ENCODE assay signal across 22 mouse cellular contexts in the genomic region with DNA sequence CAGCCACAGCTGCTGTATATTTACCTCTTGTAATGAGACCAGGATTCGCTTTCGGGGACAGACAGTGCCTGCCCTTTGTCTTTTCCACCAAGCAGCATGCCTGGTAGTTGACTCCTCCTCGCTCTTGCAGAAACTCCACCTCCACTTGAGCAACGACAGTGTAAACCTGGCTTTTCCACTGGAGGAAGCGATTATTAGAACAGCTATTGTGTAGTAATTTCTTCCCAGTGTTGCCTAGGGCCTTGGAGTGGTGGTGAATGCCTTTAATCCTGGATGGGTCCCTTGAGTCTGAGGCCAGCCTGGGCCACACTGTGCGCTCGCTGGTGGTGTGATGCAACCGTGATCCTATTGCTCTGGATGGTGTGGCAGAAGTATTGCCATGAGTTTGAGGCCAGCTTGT. TPM values are rescaled to one million over a fixed set of nuclear protein-coding genes. Genes with fewer than 3 reads are reported as not detected.
DNase-seq lines count a peak whose midpoint lies in the region; ATAC-seq and TF ChIP-seq lines count a peak whose summit lies in the region.
"Had no signal": no experiment of that assay in that cellular context is flagged by ENCODE, and none has a peak within 500 bp of the region (broad histone marks: within the 10 kb centered on the region; RNA-seq: fewer than 3 reads in every experiment).

No protein-coding gene starts in this region.

- no peak for TF ChIP-seq EP300 in liver, postnatal 0 days (IDR thresholded peaks at IDR 0.05; ENCODE audit: low read depth)

- H3K27ac ChIP-seq in liver, postnatal 0 days (ENCODE audit: low read depth), result no peak overlapping the region
- H3K27ac ChIP-seq in liver, embryonic 12.5 days, result no peak overlapping the region
- H3K27ac ChIP-seq: embryonic facial prominence, embryonic 13.5 days; forebrain, embryonic 10.5 days; forebrain, embryonic 15.5 days; heart, adult 2 months; hindbrain, embryonic 15.5 days had no signal

- H3K4me2 ChIP-seq in liver, postnatal 0 days (ENCODE audit: low read depth, low read length), result no peak overlapping the region
- H3K4me2 ChIP-seq in liver, embryonic 12.5 days, result no peak overlapping the region
- H3K4me2 ChIP-seq: embryonic facial prominence, embryonic 13.5 days; forebrain, embryonic 15.5 days; heart, embryonic 12.5 days; hindbrain, embryonic 15.5 days had no signal

- TF ChIP-seq CTCF in liver, postnatal 0 days (IDR thresholded peaks at IDR 0.05; ENCODE audit: low read depth), result no peak
- no peak for TF ChIP-seq CTCF in lung, adult 2 months (IDR thresholded peaks at IDR 0.05; ENCODE audit: insufficient read depth, low read length)

- no peaks in the 10 kb centered on the region for H3K9me3 ChIP-seq in liver, postnatal 0 days (ENCODE audit: low read length)
- H3K9me3 ChIP-seq in liver, embryonic 12.5 days (replicated peaks), result no peaks in the 10 kb centered on the region
- H3K9me3 ChIP-seq: embryonic facial prominence, embryonic 13.5 days; forebrain, embryonic 10.5 days; forebrain, embryonic 15.5 days; G1E; heart, embryonic 12.5 days; hindbrain, embryonic 15.5 days had no signal

- no peak overlapping the region for H3K4me3 ChIP-seq in liver, postnatal 0 days (ENCODE audit: low read depth, low read length)
- no peak overlapping the region for H3K4me3 ChIP-seq in liver, embryonic 12.5 days
- no peak overlapping the region for H3K4me3 ChIP-seq in lung, adult 2 months (replicated peaks; ENCODE audit: extremely low read depth, low read depth, low read length)
- H3K4me3 ChIP-seq: embryonic facial prominence, embryonic 13.5 days; forebrain, embryonic 10.5 days; forebrain, embryonic 15.5 days; heart, adult 2 months; heart, embryonic 12.5 days; hindbrain, embryonic 15.5 days had no signal

- H3K36me3 ChIP-seq in liver, postnatal 0 days (replicated peaks; ENCODE audit: insufficient read depth, low read length), result peaks cover 46% of the 10 kb centered on the region
- H3K36me3 ChIP-seq in liver, embryonic 12.5 days, result peaks cover 94% of the 10 kb centered on the region

- peak; percentile 50; the same call in 1 of the 2 replicates for ATAC-seq in liver, postnatal 0 days
- no peak for ATAC-seq in liver, embryonic 12.5 days
- ATAC-seq: CD4-positive, CD25-positive, alpha-beta regulatory T cell, adult 4 months; forebrain, embryonic 15.5 days; intestine, postnatal 0 days had no signal

- no peaks in the 10 kb centered on the region for H3K27me3 ChIP-seq in liver, postnatal 0 days (ENCODE audit: insufficient read depth, low read length)
- no peaks in the 10 kb centered on the region for H3K27me3 ChIP-seq in liver, embryonic 12.5 days (replicated peaks)
- H3K27me3 ChIP-seq: embryonic facial prominence, embryonic 13.5 days; forebrain, embryonic 15.5 days; heart, embryonic 12.5 days; hindbrain, embryonic 15.5 days had no signal

- DNase-seq in adrenal gland, adult 2 months, result peak; percentile 41
- DNase-seq in adrenal gland, adult 18-20 months (ENCODE audit: low spot score in 2 of 2), result no peak
- no peak for DNase-seq in liver, postnatal 0 days
- DNase-seq in lung, adult 2 months, result peak; percentile 13
- DNase-seq in lung, postnatal 36 days, result peak; percentile 55
- DNase-seq in cerebellum, postnatal 14 days, result no peak
- DNase-seq in heart, postnatal 4 days, result no peak
- DNase-seq: B cell, adult 2 months; cerebellum, adult 11-12 months; cerebellum, adult 9-10 months; cerebellum, postnatal 36 days; gastrocnemius, postnatal 10 days; heart, adult 2 months had no signal

- no peak overlapping the region for H3K9ac ChIP-seq in liver, postnatal 0 days (replicated peaks)
- no peak overlapping the region for H3K9ac ChIP-seq in liver, embryonic 12.5 days
- H3K9ac ChIP-seq: embryonic facial prominence, embryonic 13.5 days; forebrain, embryonic 15.5 days; heart, embryonic 12.5 days; hindbrain, embryonic 15.5 days had no signal

- no peak for TF ChIP-seq POLR2A in lung, adult 2 months (IDR thresholded peaks at IDR 0.05; ENCODE audit: borderline replicate concordance, extremely low read depth, low read depth, low read length)

- H3K4me1 ChIP-seq in liver, postnatal 0 days (ENCODE audit: insufficient read depth), result 0 out of 2 replicates have a peak, but pooled peaks cover 2% of the 10 kb centered on the region
- no peaks in the 10 kb centered on the region for H3K4me1 ChIP-seq in liver, embryonic 12.5 days
- H3K4me1 ChIP-seq in lung, adult 2 months (ENCODE audit: control insufficient read depth, insufficient read depth, low read length), result no peaks in the 10 kb centered on the region
- H3K4me1 ChIP-seq: embryonic facial prominence, embryonic 13.5 days; forebrain, embryonic 10.5 days; forebrain, embryonic 15.5 days; heart, embryonic 12.5 days; hindbrain, embryonic 15.5 days had no signal

- 84% methylated on average over 8 of the region's 8 CpGs for WGBS in liver, postnatal 0 days (ENCODE audit: insufficient replicate concordance)
- 88% methylated on average over 8 of the region's 8 CpGs for whole genome bisulfite sequencing in liver, embryonic 12.5 days (ENCODE audit: insufficient replicate concordance)
- 71% methylated on average over 8 of the region's 8 CpGs for WGBS in lung, adult 2 months

RNA-seq across cellular contexts. Expression of a gene that starts 26.0 kb away (rescaled TPM):
- total RNA-seq in adrenal gland, adult 2 months (2021), result 10 to 100 TPM; 23.5 to 24.9 TPM
- polyA plus RNA-seq in adrenal gland, adult 2 months (2012; rRNA removed), result 41.3 and 44.8 TPM in 2 replicates
- total RNA-seq in adrenal gland, adult 18-20 months (2021), result 10 to 100 TPM; 23.6 to 29.1 TPM
- polyA plus RNA-seq in liver, postnatal 0 days (2015; fragmentation: Nextera tagmentation; extraction: Ambion mirVana), result 2.3 and 3.0 TPM in 2 replicates
- polyA plus RNA-seq in liver, embryonic 12.5 days (2016; fragmentation: Nextera tagmentation; extraction: Ambion mirVana), result 6.7 and 7.5 TPM in 2 replicates
- 89.4 and 97.9 TPM in 2 replicates for polyA plus RNA-seq in lung, adult 2 months (2012; rRNA removed)
- total RNA-seq in heart, postnatal 4 days (2021), result 10 to 100 TPM; 54.2 to 59.2 TPM

RNA-seq across cellular contexts. Expression of a gene that starts 26.5 kb away (rescaled TPM):
- 10 to 100 TPM; 17.7 to 30.9 TPM for total RNA-seq in adrenal gland, adult 2 months (2021)
- 7.4 and 8.3 TPM in 2 replicates for polyA plus RNA-seq in adrenal gland, adult 2 months (2012; rRNA removed)
- 10 to 100 TPM; 27.5 to 27.6 TPM for total RNA-seq in adrenal gland, adult 18-20 months (2021)
- 17.4 and 17.8 TPM in 2 replicates for polyA plus RNA-seq in liver, postnatal 0 days (2015; fragmentation: Nextera tagmentation; extraction: Ambion mirVana)
- polyA plus RNA-seq in liver, embryonic 12.5 days (2016; fragmentation: Nextera tagmentation; extraction: Ambion mirVana), result 36.4 and 40.6 TPM in 2 replicates
- polyA plus RNA-seq in lung, adult 2 months (2012; rRNA removed), result 8.3 and 11.5 TPM in 2 replicates
- 10 to 100 TPM; 28.5 to 29.3 TPM for total RNA-seq in heart, postnatal 4 days (2021)

RNA-seq across cellular contexts. Expression of a gene that starts 26.9 kb away (rescaled TPM):
- total RNA-seq in adrenal gland, adult 2 months (2021), result 10 to 100 TPM; 25.2 to 38.7 TPM
- 14.1 and 15.0 TPM in 2 replicates for polyA plus RNA-seq in adrenal gland, adult 2 months (2012; rRNA removed)
- 10 to 100 TPM; 19.7 to 33.5 TPM for total RNA-seq in adrenal gland, adult 18-20 months (2021)
- polyA plus RNA-seq in liver, postnatal 0 days (2015; fragmentation: Nextera tagmentation; extraction: Ambion mirVana), result 1.6 and 2.2 TPM in 2 replicates
- 4.5 and 5.0 TPM in 2 replicates for polyA plus RNA-seq in liver, embryonic 12.5 days (2016; fragmentation: Nextera tagmentation; extraction: Ambion mirVana)
- 8.4 and 8.5 TPM in 2 replicates for polyA plus RNA-seq in lung, adult 2 months (2012; rRNA removed)
- 10 to 100 TPM; 20.7 to 21.9 TPM for total RNA-seq in heart, postnatal 4 days (2021)

RNA-seq across cellular contexts. Expression of a gene that starts 45.2 kb away (rescaled TPM):
- total RNA-seq in adrenal gland, adult 2 months (2021), result 10 to 100 TPM; 74.5 to 79.8 TPM
- 180 and 188 TPM in 2 replicates for polyA plus RNA-seq in adrenal gland, adult 2 months (2012; rRNA removed)
- 10 to 100 TPM; 66.1 to 66.6 TPM for total RNA-seq in adrenal gland, adult 18-20 months (2021)
- polyA plus RNA-seq in liver, postnatal 0 days (2015; fragmentation: Nextera tagmentation; extraction: Ambion mirVana), result 96.2 and 99.0 TPM in 2 replicates
- 200 and 212 TPM in 2 replicates for polyA plus RNA-seq in liver, embryonic 12.5 days (2016; fragmentation: Nextera tagmentation; extraction: Ambion mirVana)
- 81.0 and 90.0 TPM in 2 replicates for polyA plus RNA-seq in lung, adult 2 months (2012; rRNA removed)
- 100 to 1,000 TPM in 1 of 2 experiments, 10 to 100 TPM in 1; 94.2 to 102 TPM for total RNA-seq in heart, postnatal 4 days (2021)

Comparison
In these comparisons a context has a peak if more than half of its experiments do, and no peak if none do; other contexts are left out.
1. DNase-seq: peak in adrenal gland, adult 2 months (single experiment), lung, adult 2 months (single experiment) and lung, postnatal 36 days (single experiment); none in adrenal gland, adult 18-20 months (0 of 2), liver, postnatal 0 days (single experiment), cerebellum, postnatal 14 days (0 of 2) and heart, postnatal 4 days (single experiment).